Mouse (Mus musculus) CD4-positive, CD25-positive, alpha-beta regulatory T cell, adult 9 weeks (primary cell): Measurements from ENCODE around the gene Parp4. TPM values are rescaled to one million over a fixed set of nuclear protein-coding genes. Genes with fewer than 3 reads are reported as not detected.

Source experiments
- polyA plus RNA-seq: library from polyadenylated mRNA; unstranded; fragments of 100-300 nt; shearing (Covaris generic); gene quantifications from one replicate; pipeline ENCODE4 v1.2.1, GENCODE M21; 2017

The Parp4 gene
- 24.6 TPM for polyA plus RNA-seq

GRCm38 (mm10) chr14:56575416-56575815 is at the start of gene Parp4, which contains the start of gene Cenpj:
TSS of gene Parp4 (plus strand) at chr14:56575619.
TSS of gene Cenpj (minus strand) at chr14:56575425.

GRCm38 (mm10) chr14:56667969-56668802 is 92.8 kb downstream of the Parp4 start, which contains the start of gene Mphosph8:
TSS of gene Mphosph8 (plus strand) at chr14:56668248.

Other genes starting within 250 kb of the Parp4 start
- not detected for gene Atp12a, start 210.6 kb upstream of the Parp4 start, polyA plus RNA-seq
- gene Rnf17, start 173.0 kb upstream of the Parp4 start, polyA plus RNA-seq: 1.5 TPM
- 14.3 TPM for gene Cenpj, start 194 bp upstream of the Parp4 start, polyA plus RNA-seq
- 69.2 TPM for gene Mphosph8, start 92.6 kb downstream of the Parp4 start, polyA plus RNA-seq
- gene Pspc1, start 202.7 kb downstream of the Parp4 start, polyA plus RNA-seq: 12.2 TPM
- 46.9 TPM for gene Zmym5, start 236.1 kb downstream of the Parp4 start, polyA plus RNA-seq